Mouse (Mus musculus) urinary bladder, postnatal 4 days (tissue): ENCODE data around the gene Hacd3.
A peak's percentile ranks its signal among the peaks of the same experiment; 100 is the strongest.
"Not testable (repeated sequence)": the region's sequence is repeated elsewhere in the genome, so short reads cannot be mapped to it uniquely, and the experiment has no call there.

ENCODE experiments used
- DNase-seq, 2 experiments: peaks; one replicate each; pipeline ENCODE4 v3.0.0; 2021 to 2022; ENCODE audit warnings: low spot score in 2 of 2

The Hacd3 gene

DNA sequence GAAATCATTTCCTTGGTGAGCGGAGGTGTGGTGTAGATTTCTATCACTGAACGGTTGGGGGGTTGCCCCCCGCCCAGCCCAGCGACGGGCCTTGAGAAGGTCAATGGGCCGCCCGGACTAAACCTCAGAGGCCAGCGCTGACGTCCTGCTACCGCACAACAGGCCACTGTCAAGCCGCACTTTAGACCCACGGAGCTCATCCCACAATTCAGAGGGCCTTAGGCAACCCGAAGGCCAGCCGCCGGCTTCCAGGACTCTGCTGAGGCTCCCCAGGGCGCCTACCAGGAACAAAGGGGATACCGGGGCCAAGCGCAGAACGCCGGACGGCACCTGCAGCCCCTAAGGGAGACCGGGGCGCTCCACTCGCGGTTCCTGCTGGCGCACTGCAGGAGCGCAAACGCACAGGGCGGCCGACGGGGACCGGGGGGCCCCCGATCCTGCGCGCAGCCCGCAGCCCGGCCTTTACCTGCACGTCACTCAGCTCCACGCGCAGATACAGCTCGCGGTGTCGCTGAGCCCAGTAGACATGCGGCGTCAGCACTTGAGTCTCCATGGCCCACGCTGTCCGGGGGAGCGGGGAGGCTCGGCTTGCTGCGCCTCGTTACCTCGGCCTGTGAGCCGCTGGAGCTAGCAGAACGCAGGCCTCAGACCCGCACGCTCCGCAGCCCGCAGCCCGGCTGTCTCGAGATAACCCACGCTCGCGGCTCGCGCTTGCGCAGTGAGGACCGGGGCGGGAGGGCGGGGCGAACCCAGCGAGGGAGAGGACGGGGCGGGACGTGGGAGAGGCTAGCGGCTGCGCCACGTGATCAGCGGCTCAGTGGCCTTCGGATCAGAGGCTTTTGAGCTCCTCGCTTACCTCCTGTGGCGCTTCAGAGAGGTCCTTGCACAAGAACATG lies at the start of gene Hacd3:
Gene Hacd3, minus strand, starts transcription at position 703 of the 896 bp plus-strand sequence.
- DNase-seq: peak; percentile 83 to 88

DNA sequence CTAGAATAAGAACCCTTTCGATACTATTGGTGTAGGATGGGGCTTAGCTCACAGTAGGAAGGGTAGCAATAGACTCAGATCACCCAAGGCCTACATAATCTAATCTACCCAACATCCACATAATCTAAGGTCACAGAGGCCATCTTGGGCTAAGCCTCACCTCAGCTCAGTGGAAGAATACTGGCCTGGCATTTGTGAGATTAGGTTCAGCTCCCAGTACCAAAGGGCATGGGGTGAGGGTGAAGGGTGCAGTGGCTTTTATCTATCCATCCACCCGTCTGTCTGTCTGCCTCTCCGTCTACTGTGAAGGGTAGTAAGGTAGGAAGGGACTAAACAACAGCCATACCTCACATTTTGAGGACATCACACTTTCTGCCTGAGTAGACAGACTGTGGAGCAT lies 49.1 kb upstream of the Hacd3 start:
- no peak for DNase-seq

- DNase-seq: peak in 1 of 2 experiments; percentile 28
These were observed 42.8 kb upstream of the Hacd3 start for GRCm38 (mm10) chr9:65064251-65064650.

DNA sequence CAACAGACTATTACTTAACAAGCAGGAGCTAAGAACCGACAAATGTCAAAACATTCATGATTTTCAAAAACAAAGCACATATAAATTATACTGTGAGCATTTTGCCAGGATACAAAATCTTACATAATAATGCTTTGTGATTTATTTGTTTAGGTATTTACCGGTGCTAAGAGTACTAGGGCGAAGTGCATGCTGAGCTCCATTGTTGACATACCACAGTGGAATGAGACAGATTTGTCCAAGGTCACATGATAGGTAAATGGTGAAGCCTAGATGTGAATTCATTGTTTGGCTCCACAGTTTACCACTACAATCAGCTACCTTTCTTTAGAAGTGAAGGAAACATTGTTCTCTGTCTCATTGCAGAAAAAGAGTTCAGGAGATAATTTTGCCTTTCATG lies 29.5 kb upstream of the Hacd3 start:
- no peak for DNase-seq

- no peak for DNase-seq
These were observed 27.9 kb upstream of the Hacd3 start for GRCm38 (mm10) chr9:65049422-65049821.

DNA sequence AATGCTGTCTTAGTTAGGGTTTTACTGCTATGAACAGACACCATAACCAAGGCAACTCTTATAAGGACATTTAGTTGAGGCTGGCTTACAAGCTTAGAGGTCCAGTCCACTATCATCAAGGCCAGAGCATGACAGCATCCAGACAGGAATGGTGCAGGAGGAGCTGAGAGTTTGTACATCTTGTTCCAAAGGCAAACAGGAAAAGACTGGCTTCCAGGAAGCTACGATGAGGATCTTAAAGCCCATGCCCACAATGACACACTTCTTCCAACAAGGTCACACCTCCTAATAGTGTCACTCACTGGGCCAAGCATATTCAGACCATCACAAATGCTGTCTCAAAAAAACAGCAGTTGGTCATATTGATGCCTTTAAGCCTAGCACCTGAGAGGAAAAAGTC lies 25.5 kb upstream of the Hacd3 start:
- no peak for DNase-seq

DNA sequence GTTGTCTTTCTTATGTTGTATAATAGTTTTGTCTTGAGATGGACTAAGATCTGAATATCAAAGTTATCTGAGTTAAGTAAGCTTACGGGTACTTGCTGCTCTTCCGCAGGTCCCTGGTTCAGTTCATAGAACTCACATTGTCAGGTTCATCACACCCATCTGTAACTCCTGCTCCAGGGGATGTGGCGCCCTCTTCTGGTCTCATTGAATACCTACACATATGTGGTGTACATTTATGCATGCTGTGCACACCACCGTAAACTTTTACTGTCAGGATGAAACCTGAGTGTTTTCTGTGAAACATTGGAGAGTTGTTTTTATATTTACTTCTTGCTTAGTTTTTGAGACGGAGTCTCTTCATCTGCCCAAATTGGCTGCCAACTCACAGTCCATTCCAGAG lies 19.9 kb upstream of the Hacd3 start:
- no peak for DNase-seq

DNA sequence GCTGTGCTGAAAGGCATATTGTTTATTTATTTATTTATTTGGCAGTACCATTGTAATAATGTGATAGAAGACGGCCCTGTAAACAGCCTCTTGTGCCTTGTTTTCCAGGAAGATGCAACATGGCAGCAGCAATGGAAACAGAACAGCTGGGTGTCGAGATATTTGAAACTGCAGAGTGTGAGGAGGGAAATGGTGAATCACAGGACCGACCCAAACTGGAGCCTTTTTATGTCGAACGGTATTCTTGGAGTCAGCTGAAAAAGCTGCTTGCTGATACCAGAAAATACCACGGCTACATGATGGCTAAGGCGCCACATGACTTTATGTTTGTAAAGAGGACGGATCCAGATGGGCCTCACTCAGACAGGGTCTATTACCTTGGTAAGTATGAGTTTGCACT lies 15.4 kb upstream of the Hacd3 start:
- DNase-seq: no peak

GRCm38 (mm10) chr9:65036456-65036855 lies 15.0 kb upstream of the Hacd3 start:
- DNase-seq: no peak

- peak; percentile 89 to 93 for DNase-seq
These were observed 11.0 kb upstream of the Hacd3 start, which contains the start of gene Dpp8 for GRCm38 (mm10) chr9:65032269-65033108. TSS of gene Dpp8 (plus strand) at chr9:65032414.

GRCm38 (mm10) chr9:65031894-65032268 lies 10.4 kb upstream of the Hacd3 start:
- DNase-seq: no peak

GRCm38 (mm10) chr9:65031355-65031754 lies 9.9 kb upstream of the Hacd3 start:
- DNase-seq: not testable (repeated sequence)

GRCm38 (mm10) chr9:65028313-65028712 lies 6.8 kb upstream of the Hacd3 start:
- no peak for DNase-seq

- no peak for DNase-seq
These were observed 5.7 kb upstream of the Hacd3 start for GRCm38 (mm10) chr9:65027241-65027640.

- DNase-seq: no peak
These were observed 2.0 kb upstream of the Hacd3 start for GRCm38 (mm10) chr9:65023447-65023846.

- no peak for DNase-seq
These were observed 1.2 kb upstream of the Hacd3 start for GRCm38 (mm10) chr9:65022580-65023135.

DNA sequence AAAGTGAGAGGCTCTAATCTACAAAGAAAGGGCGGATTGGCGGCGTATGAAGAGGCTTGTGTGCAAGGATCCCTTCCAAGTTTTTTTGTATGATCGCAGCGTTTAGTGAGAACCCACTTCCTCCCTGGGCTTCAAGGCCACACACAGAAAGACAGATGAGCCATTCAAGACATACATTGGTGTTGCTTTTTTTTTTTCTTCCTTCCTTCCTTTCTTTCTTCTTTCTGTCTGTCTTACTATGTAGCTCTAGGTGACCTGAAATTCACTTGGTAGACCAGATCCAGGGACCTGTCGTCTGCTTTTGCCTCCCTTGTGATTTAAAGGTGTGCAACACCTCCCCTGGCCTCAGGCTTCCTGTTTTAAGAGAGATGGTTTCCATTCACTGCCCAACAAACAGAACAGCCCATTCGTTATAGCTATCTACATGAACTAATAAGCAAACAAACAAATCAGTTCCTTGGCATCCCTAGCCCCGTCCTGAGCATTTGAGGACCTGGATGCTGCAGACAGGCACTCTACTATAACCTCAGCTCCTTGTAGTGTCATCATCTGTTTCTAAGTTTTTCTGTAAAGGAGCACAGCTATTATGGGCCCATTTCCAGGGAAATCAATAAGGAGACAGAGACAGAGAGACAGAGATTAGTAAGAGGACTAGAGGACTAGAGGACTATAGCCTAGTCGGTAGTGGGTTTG lies 540 bp upstream of the Hacd3 start:
- DNase-seq: no peak

DNA sequence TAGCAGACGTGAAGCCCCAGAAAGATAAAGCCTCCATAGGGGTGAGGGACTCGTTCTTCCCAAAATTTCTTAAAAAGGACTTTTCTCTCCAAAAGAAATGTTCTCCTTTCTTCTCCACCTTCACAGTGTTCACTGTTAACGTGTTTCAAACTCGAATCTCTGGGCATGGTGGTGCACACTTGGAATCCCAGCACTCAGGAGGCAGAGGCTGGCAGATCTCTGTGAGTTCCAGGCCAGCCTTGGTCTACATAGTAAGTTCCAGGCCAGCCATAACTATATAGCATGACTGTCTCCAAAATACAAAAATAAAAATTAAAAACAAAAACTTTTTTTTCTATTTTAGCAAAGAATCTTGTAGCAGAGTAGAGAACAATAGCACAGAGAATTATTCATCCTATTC lies 1.4 kb downstream of the Hacd3 start:
- DNase-seq: no peak

DNA sequence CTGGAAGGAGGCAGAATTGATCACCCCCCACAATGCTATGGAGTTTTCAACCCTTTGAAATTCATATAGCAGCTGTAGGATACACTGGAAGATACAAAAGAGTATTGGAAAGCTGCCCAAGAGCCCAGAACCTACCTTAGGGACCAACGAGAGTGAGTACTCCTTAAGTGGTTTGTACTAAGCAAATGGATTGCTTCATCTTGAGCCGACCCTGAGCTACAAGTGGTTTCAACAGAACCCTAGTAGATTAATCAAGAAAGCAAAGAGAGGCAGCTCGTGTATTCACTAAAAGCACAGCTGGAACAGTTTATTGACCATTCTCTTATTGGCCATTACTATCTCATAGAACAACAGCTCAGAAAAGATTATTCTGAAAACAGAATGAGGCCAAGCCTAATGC lies 2.3 kb downstream of the Hacd3 start:
- DNase-seq: no peak

DNA sequence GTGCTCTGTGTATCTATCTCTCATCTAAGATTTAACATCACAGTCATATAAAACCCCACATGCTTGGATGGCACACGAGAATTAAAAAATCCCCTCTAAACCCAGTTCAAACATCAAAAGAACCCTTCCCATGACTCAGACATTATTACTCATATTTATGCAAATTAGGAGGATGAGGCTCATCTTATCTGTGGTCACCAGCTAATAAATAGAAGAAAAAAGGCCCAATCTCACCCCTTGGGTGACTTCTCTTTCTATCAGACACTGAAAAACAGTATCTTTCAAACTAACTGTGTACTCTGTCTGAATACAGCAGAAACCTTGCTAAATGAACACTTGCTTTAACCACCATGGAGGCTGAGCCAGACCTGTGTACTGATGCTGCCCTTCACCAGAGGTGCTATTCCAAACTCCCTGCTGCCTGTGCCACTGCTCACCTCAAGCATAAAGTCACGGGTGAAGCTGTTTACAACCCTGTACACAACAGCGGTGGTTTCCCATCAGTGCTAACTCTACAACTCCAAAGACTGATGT lies 2.8 kb downstream of the Hacd3 start:
- DNase-seq: no peak

DNA sequence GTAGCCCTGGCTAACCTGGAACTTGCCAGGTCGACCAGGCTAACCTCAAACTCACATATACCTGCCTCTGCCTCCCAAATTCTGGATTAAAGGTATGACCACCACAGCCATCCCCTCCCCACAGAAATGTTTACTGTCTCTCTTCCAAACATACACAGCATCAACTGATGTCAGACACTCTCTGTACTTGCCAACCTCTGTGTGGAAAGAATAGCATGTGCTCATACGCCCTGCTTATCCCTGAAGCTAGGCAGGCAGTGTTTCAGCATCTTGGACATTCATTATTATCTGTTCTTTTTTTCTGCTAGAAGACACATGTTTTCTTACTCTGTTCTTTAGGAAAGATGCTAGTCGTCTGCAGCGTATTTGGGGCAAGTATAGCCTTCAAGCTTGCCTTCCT lies 3.6 kb downstream of the Hacd3 start:
- DNase-seq: no peak
